Mouse (Mus musculus): ENCODE results near the gene Rcc1. TPM values are rescaled to one million over a fixed set of nuclear protein-coding genes. Genes with fewer than 3 reads are reported as not detected.
A peak's percentile ranks its signal among the peaks of the same experiment; 100 is the strongest.

Gene Rcc1
- polyA plus RNA-seq, 1 experiment: 7.5 TPM

- DNase-seq (ENCODE audit: low spot score): no peak
Observed at GRCm38 (mm10) chr4:132355403-132355802, 2.0 kb upstream of the Rcc1 start.

- DNase-seq (ENCODE audit: low spot score): peak; percentile 46
Observed at GRCm38 (mm10) chr4:132354571-132354970, 1.2 kb upstream of the Rcc1 start.

GRCm38 (mm10) chr4:132352739-132353138 lies 666 bp downstream of the Rcc1 start:
- no peak for DNase-seq (ENCODE audit: low spot score)

GRCm38 (mm10) chr4:132351401-132351800 lies 2.0 kb downstream of the Rcc1 start:
- no peak for DNase-seq (ENCODE audit: low spot score)

GRCm38 (mm10) chr4:132350854-132351253 lies 2.6 kb downstream of the Rcc1 start:
- DNase-seq (ENCODE audit: low spot score): no peak

GRCm38 (mm10) chr4:132350123-132350740 lies 3.2 kb downstream of the Rcc1 start:
- DNase-seq (ENCODE audit: low spot score): no peak

- DNase-seq (ENCODE audit: low spot score): no peak
Observed at GRCm38 (mm10) chr4:132349495-132350122, 3.8 kb downstream of the Rcc1 start.

- no peak for DNase-seq (ENCODE audit: low spot score)
Observed at GRCm38 (mm10) chr4:132346661-132347060, 6.7 kb downstream of the Rcc1 start.

GRCm38 (mm10) chr4:132346261-132346660 lies 7.1 kb downstream of the Rcc1 start:
- DNase-seq (ENCODE audit: low spot score): no peak

- DNase-seq (ENCODE audit: low spot score): no peak
Observed at GRCm38 (mm10) chr4:132345843-132346212, 7.6 kb downstream of the Rcc1 start.

- DNase-seq (ENCODE audit: low spot score): peak; percentile 95
Observed at GRCm38 (mm10) chr4:132345135-132345842, 8.1 kb downstream of the Rcc1 start.

- no peak for DNase-seq (ENCODE audit: low spot score)
Observed at GRCm38 (mm10) chr4:132344403-132345134, 8.8 kb downstream of the Rcc1 start.

GRCm38 (mm10) chr4:132341451-132341850 lies 12.0 kb downstream of the Rcc1 start:
- no peak for DNase-seq (ENCODE audit: low spot score)

GRCm38 (mm10) chr4:132338943-132339342 lies 14.5 kb downstream of the Rcc1 start:
- no peak for DNase-seq (ENCODE audit: low spot score)

GRCm38 (mm10) chr4:132332880-132333279 lies 20.5 kb downstream of the Rcc1 start:
- DNase-seq (ENCODE audit: low spot score): no peak

GRCm38 (mm10) chr4:132331960-132332359 lies 21.4 kb downstream of the Rcc1 start:
- DNase-seq (ENCODE audit: low spot score): no peak

- no peak for DNase-seq (ENCODE audit: low spot score)
Observed at GRCm38 (mm10) chr4:132329835-132330354, 23.5 kb downstream of the Rcc1 start.

- DNase-seq (ENCODE audit: low spot score): peak; percentile 81
Observed at GRCm38 (mm10) chr4:132329115-132329834, 24.1 kb downstream of the Rcc1 start, which contains the start of gene Trnau1ap. Trnau1ap (minus strand) TSS chr4:132329538.

GRCm38 (mm10) chr4:132328391-132328982 lies 24.9 kb downstream of the Rcc1 start:
- DNase-seq (ENCODE audit: low spot score): no peak

GRCm38 (mm10) chr4:132326481-132326880 lies 26.9 kb downstream of the Rcc1 start:
- DNase-seq (ENCODE audit: low spot score): no peak

GRCm38 (mm10) chr4:132315711-132316110 lies 37.7 kb downstream of the Rcc1 start:
- DNase-seq (ENCODE audit: low spot score): no peak
